Mouse (Mus musculus): ENCODE results near the gene Cdkn2d. TPM values are rescaled to one million over a fixed set of nuclear protein-coding genes. Genes with fewer than 3 reads are reported as not detected.
A peak's percentile ranks its signal among the peaks of the same experiment; 100 is the strongest.

Cdkn2d gene
- polyA plus RNA-seq, 1 experiment = 98.6 TPM

DNA sequence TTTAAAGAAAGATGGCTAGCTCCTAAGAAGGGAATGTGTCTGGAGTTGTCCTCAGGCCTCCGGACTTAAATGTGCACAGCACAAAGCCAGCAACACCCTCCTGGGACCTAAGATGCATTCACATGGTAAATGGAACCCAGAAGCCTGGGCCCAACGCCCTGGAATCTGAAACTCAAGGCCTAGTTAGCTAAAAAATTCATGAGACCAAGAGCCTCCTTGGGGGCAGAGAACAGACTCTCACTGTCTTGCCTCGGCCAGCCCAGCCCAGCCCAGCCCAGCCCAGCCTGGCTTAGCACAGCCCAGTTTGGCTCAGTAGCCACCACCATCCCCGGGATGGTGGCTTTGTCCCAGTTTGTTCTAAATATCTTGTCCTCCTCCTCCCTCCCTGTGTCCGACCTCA is 24.2 kb upstream of the Cdkn2d start:
- Histone ChIP-seq H3K27ac (ENCODE audit: control insufficient read depth, insufficient read depth, low read depth, low read length) (no peak overlapping the region), H3K4me1 (ENCODE audit: control insufficient read depth, insufficient read depth, low read length) (peaks cover 12% of the 10 kb centered on the region)
- TF ChIP-seq POLR2A (IDR thresholded peaks at IDR 0.05; ENCODE audit: control insufficient read depth, low read depth, low read length) (no peak), CTCF (IDR thresholded peaks at IDR 0.05; ENCODE audit: control insufficient read depth, insufficient read depth, insufficient replicate concordance, low read depth, low read length) (no peak)

DNA sequence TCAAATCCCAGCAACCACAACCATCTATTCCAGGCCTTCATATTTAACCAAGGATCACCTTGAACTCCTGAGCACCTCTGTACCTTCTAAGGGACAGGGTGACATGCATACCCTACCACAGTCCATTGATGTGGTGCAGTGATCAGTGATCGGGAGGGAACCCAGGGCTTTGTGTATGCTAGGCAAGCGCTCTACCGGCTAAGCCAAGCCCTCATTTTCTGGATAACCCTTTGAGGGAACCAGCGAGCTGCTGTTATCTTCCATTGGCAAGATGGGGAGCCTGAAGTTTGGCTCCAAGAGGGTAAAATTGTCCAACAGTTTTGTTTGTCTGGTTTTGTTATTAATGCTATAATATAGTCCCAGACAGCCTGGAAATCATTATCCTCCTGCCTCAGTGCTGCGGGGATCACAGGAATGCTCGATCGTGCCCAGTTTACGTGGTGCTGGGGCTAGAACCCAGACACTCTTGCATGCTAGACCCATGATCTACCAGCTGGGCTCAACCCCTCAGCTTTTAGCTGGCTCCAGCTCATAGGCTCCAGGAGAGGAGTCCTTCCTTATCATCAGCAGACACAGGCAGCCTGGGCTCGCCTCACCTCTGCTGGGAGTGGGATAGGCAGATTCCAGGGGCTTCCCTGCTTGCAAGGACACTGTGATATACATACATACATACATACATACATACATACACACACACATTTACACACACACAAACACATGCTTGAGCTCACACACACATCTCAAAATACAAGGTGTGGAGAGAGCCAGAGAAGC is 23.3 kb upstream of the Cdkn2d start:
- H3K4me3 ChIP-seq (ENCODE audit: control insufficient read depth, low read depth, low read length) = no peak overlapping the region
- no peak for TF ChIP-seq POLR2A (IDR thresholded peaks at IDR 0.05; ENCODE audit: control insufficient read depth, low read depth, low read length)
- no peak for TF ChIP-seq CTCF (IDR thresholded peaks at IDR 0.05; ENCODE audit: control insufficient read depth, insufficient read depth, insufficient replicate concordance, low read depth, low read length)
- no peaks in the 10 kb centered on the region for H3K27me3 ChIP-seq (ENCODE audit: control insufficient read depth, insufficient read depth, low read length)
- no peak overlapping the region for H3K27ac ChIP-seq (ENCODE audit: control insufficient read depth, insufficient read depth, low read depth, low read length)
- no peaks in the 10 kb centered on the region for H3K36me3 ChIP-seq (ENCODE audit: control insufficient read depth, insufficient read depth, low read length)
- H3K4me1 ChIP-seq (ENCODE audit: control insufficient read depth, insufficient read depth, low read length) = peaks cover 10% of the 10 kb centered on the region

More for the DNA sequence above, 24.2 kb upstream of the Cdkn2d start:
- no peaks in the 10 kb centered on the region for H3K27me3 ChIP-seq (ENCODE audit: control insufficient read depth, insufficient read depth, low read length)
- H3K36me3 ChIP-seq (ENCODE audit: control insufficient read depth, insufficient read depth, low read length) = no peaks in the 10 kb centered on the region
- H3K4me3 ChIP-seq (ENCODE audit: control insufficient read depth, low read depth, low read length) = no peak overlapping the region

- H3K4me3 ChIP-seq (ENCODE audit: control insufficient read depth, low read depth, low read length) = no peak overlapping the region
- H3K36me3 ChIP-seq (ENCODE audit: control insufficient read depth, insufficient read depth, low read length) = no peaks in the 10 kb centered on the region
- peaks cover 19% of the 10 kb centered on the region for H3K4me1 ChIP-seq (ENCODE audit: control insufficient read depth, insufficient read depth, low read length)
- no peaks in the 10 kb centered on the region for H3K27me3 ChIP-seq (ENCODE audit: control insufficient read depth, insufficient read depth, low read length)
- no peak overlapping the region for H3K27ac ChIP-seq (ENCODE audit: control insufficient read depth, insufficient read depth, low read depth, low read length)
- TF ChIP-seq POLR2A (IDR thresholded peaks at IDR 0.05; ENCODE audit: control insufficient read depth, low read depth, low read length) (no peak), CTCF (IDR thresholded peaks at IDR 0.05; ENCODE audit: control insufficient read depth, insufficient read depth, insufficient replicate concordance, low read depth, low read length) (peak; percentile 94)
Observed at GRCm38 (mm10) chr9:21313394-21313793, 22.2 kb upstream of the Cdkn2d start.

GRCm38 (mm10) chr9:21312134-21312533 is 20.9 kb upstream of the Cdkn2d start, which contains the start of gene Ap1m2:
Ap1m2 (minus strand) TSS chr9:21312337.
- Histone ChIP-seq H3K4me1 (ENCODE audit: control insufficient read depth, insufficient read depth, low read length) (peaks cover 19% of the 10 kb centered on the region), H3K36me3 (ENCODE audit: control insufficient read depth, insufficient read depth, low read length) (no peaks in the 10 kb centered on the region), H3K27ac (ENCODE audit: control insufficient read depth, insufficient read depth, low read depth, low read length) (no peak within 1 kb of the TSS), H3K27me3 (ENCODE audit: control insufficient read depth, insufficient read depth, low read length) (no peaks in the 10 kb centered on the region), H3K4me3 (ENCODE audit: control insufficient read depth, low read depth, low read length) (peak within 1 kb of the TSS; percentile 54)
- TF ChIP-seq CTCF (IDR thresholded peaks at IDR 0.05; ENCODE audit: control insufficient read depth, insufficient read depth, insufficient replicate concordance, low read depth, low read length) (no peak), POLR2A (IDR thresholded peaks at IDR 0.05; ENCODE audit: control insufficient read depth, low read depth, low read length) (no peak)

GRCm38 (mm10) chr9:21311695-21312094 is 20.5 kb upstream of the Cdkn2d start:
- H3K27ac ChIP-seq (ENCODE audit: control insufficient read depth, insufficient read depth, low read depth, low read length) = no peak overlapping the region
- no peaks in the 10 kb centered on the region for H3K27me3 ChIP-seq (ENCODE audit: control insufficient read depth, insufficient read depth, low read length)
- no peaks in the 10 kb centered on the region for H3K36me3 ChIP-seq (ENCODE audit: control insufficient read depth, insufficient read depth, low read length)
- H3K4me1 ChIP-seq (ENCODE audit: control insufficient read depth, insufficient read depth, low read length) = peaks cover 19% of the 10 kb centered on the region
- H3K4me3 ChIP-seq (ENCODE audit: control insufficient read depth, low read depth, low read length) = no peak overlapping the region; the same call in 1 of the 2 replicates
- TF ChIP-seq CTCF (IDR thresholded peaks at IDR 0.05; ENCODE audit: control insufficient read depth, insufficient read depth, insufficient replicate concordance, low read depth, low read length) = no peak
- no peak for TF ChIP-seq POLR2A (IDR thresholded peaks at IDR 0.05; ENCODE audit: control insufficient read depth, low read depth, low read length)

- H3K4me1 ChIP-seq (ENCODE audit: control insufficient read depth, insufficient read depth, low read length) = peaks cover 19% of the 10 kb centered on the region
- H3K27me3 ChIP-seq (ENCODE audit: control insufficient read depth, insufficient read depth, low read length) = no peaks in the 10 kb centered on the region
- no peaks in the 10 kb centered on the region for H3K36me3 ChIP-seq (ENCODE audit: control insufficient read depth, insufficient read depth, low read length)
- H3K27ac ChIP-seq (ENCODE audit: control insufficient read depth, insufficient read depth, low read depth, low read length) = peak overlapping the region; percentile 55
- H3K4me3 ChIP-seq (ENCODE audit: control insufficient read depth, low read depth, low read length) = peak overlapping the region; percentile 35
- no peak for TF ChIP-seq CTCF (IDR thresholded peaks at IDR 0.05; ENCODE audit: control insufficient read depth, insufficient read depth, insufficient replicate concordance, low read depth, low read length)
- no peak for TF ChIP-seq POLR2A (IDR thresholded peaks at IDR 0.05; ENCODE audit: control insufficient read depth, low read depth, low read length)
Observed at GRCm38 (mm10) chr9:21309150-21309741, 18.0 kb upstream of the Cdkn2d start.

DNA sequence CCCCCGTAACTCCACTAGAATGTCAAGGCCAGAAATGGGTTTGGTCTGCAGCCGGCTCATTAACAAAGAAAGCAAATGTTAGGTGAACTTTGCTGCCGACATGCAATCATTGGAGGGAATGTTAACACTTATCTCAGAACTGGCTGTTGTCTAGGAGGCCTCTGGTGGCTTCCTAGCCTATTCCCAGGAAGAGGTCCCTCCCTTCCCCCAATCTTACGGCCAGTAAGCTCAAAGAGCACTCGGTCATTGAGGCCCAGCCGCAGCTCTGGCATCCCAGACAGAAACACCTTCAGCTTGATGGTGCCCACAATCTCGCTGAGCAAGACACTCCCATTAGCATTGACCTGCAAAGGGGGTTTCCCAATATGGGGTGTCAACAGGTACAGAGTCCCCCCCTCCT is 13.9 kb upstream of the Cdkn2d start:
- H3K36me3 ChIP-seq (ENCODE audit: control insufficient read depth, insufficient read depth, low read length) = no peaks in the 10 kb centered on the region
- TF ChIP-seq CTCF (IDR thresholded peaks at IDR 0.05; ENCODE audit: control insufficient read depth, insufficient read depth, insufficient replicate concordance, low read depth, low read length) = no peak
- TF ChIP-seq POLR2A (IDR thresholded peaks at IDR 0.05; ENCODE audit: control insufficient read depth, low read depth, low read length) = no peak
- no peak overlapping the region for H3K4me3 ChIP-seq (ENCODE audit: control insufficient read depth, low read depth, low read length)
- H3K4me1 ChIP-seq (ENCODE audit: control insufficient read depth, insufficient read depth, low read length) = peaks cover 9% of the 10 kb centered on the region
- no peaks in the 10 kb centered on the region for H3K27me3 ChIP-seq (ENCODE audit: control insufficient read depth, insufficient read depth, low read length)
- no peak overlapping the region for H3K27ac ChIP-seq (ENCODE audit: control insufficient read depth, insufficient read depth, low read depth, low read length)

All from testis, adult 2 months (tissue).